Mouse (Mus musculus) gastrocnemius, adult 2 months (tissue): ENCODE measurements at regions not wholly inside any gene's neighbourhood (a gene's known extent, or its start where the extent isn't known, plus 50 kb on each side); places are given as distances from the start of the nearest gene placed in this dataset.
"Not testable (repeated sequence)": the region's sequence is repeated elsewhere in the genome, so short reads cannot be mapped to it uniquely, and the experiment has no call there.

ENCODE experiments used
- DNase-seq: peaks from one replicate; pipeline ENCODE4 v3.0.0; 2022
- H3K27ac ChIP-seq: fragments of 200-600 bp; 2 replicates; pipeline ENCODE4 v1.8.1; 2022; ENCODE audit warnings: mild to moderate bottlenecking
- H3K4me3 ChIP-seq: fragments of 200-600 bp; 2 replicates; pipeline ENCODE4 v1.8.1; 2022; ENCODE audit warnings: mild to moderate bottlenecking, moderate library complexity
- CTCF ChIP-seq: fragments of 200-600 bp; IDR thresholded peaks from 2 replicates; pipeline ENCODE4 v1.8.1; 2022; ENCODE audit warnings: antibody characterized with exemption, mild to moderate bottlenecking, moderate library complexity
- intact Hi-C: fragments of 180-260 bp; cut with DNase I; formaldehyde crosslinking; loops from one replicate; pipeline ENCODE4 v1.15.1; 2025

GRCm38 (mm10) chrX:157107747-157108146 lies 307.4 kb downstream of the Phex start:
- no peak overlapping the region for H3K27ac ChIP-seq
- TF ChIP-seq CTCF, result no peak
- intact Hi-C loops, result no loop called here

GRCm38 (mm10) chrX:157080025-157080424 lies 335.1 kb downstream of the Phex start:
- TF ChIP-seq CTCF, result no peak
- Histone ChIP-seq H3K27ac (peak overlapping the region; percentile 73), H3K4me3 (no peak overlapping the region)
- no peak for DNase-seq
- intact Hi-C loops, result no loop called here

More at GRCm38 (mm10) chrX:157107747-157108146, 307.4 kb downstream of the Phex start:
- DNase-seq, result no peak
- H3K4me3 ChIP-seq, result no peak overlapping the region

GRCm38 (mm10) chrX:157079606-157080005 lies 335.5 kb downstream of the Phex start:
- Histone ChIP-seq H3K27ac (peak overlapping the region; percentile 73), H3K4me3 (no peak overlapping the region)
- TF ChIP-seq CTCF, result no peak
- intact Hi-C loops, result no loop called here
- DNase-seq, result peak; percentile 26

- H3K27ac ChIP-seq, H3K4me3 ChIP-seq, DNase-seq, intact Hi-C loops: not testable (repeated sequence)
Measured at GRCm38 (mm10) chrX:157078061-157078460, 337.1 kb downstream of the Phex start.

- DNase-seq, result no peak
- no peak overlapping the region for H3K27ac ChIP-seq
- intact Hi-C loops, result no loop called here
- TF ChIP-seq CTCF, result no peak
- no peak overlapping the region for H3K4me3 ChIP-seq
Measured at GRCm38 (mm10) chrX:157076193-157076592, 338.9 kb downstream of the Phex start.

GRCm38 (mm10) chrX:157051629-157052315 lies 363.3 kb downstream of the Phex start:
- no peak for TF ChIP-seq CTCF
- Histone ChIP-seq H3K27ac (no peak overlapping the region), H3K4me3 (no peak overlapping the region)
- intact Hi-C loops, result no loop called here
- no peak for DNase-seq

GRCm38 (mm10) chrX:157028913-157029312 lies 386.2 kb downstream of the Phex start:
- intact Hi-C loops, result no loop called here
- no peak overlapping the region for H3K27ac ChIP-seq
- H3K4me3 ChIP-seq, result no peak overlapping the region
- no peak for DNase-seq
- TF ChIP-seq CTCF, result no peak

GRCm38 (mm10) chrX:157024343-157024742 lies 390.8 kb downstream of the Phex start:
- no peak overlapping the region for H3K27ac ChIP-seq
- H3K4me3 ChIP-seq, result no peak overlapping the region
- intact Hi-C loops, result no loop called here
- TF ChIP-seq CTCF, result no peak
- DNase-seq, result no peak

GRCm38 (mm10) chrX:157021851-157022250 lies 393.3 kb downstream of the Phex start:
- Histone ChIP-seq H3K4me3 (no peak overlapping the region), H3K27ac (no peak overlapping the region)
- TF ChIP-seq CTCF, result no peak
- intact Hi-C loops, result no loop called here
- no peak for DNase-seq

- H3K27ac ChIP-seq, result no peak overlapping the region
- no peak for TF ChIP-seq CTCF
- DNase-seq, result no peak
- intact Hi-C loops, result no loop called here
- no peak overlapping the region for H3K4me3 ChIP-seq
Measured at GRCm38 (mm10) chrX:157020337-157020736, 394.8 kb downstream of the Phex start.

- H3K27ac ChIP-seq, result no peak overlapping the region
- DNase-seq, result no peak
- TF ChIP-seq CTCF, result no peak
- intact Hi-C loops, result no loop called here
- H3K4me3 ChIP-seq, result no peak overlapping the region
Measured at GRCm38 (mm10) chrX:156989986-156990518, 425.1 kb downstream of the Phex start.

- intact Hi-C loops, result no loop called here
- no peak overlapping the region for H3K4me3 ChIP-seq
- no peak for TF ChIP-seq CTCF
- H3K27ac ChIP-seq, result no peak overlapping the region
- DNase-seq, result no peak
Measured at GRCm38 (mm10) chrX:156947093-156947492, 468.0 kb downstream of the Phex start.

GRCm38 (mm10) chrX:156944223-156944622 lies 470.9 kb downstream of the Phex start:
- Histone ChIP-seq H3K4me3 (no peak overlapping the region), H3K27ac (no peak overlapping the region)
- intact Hi-C loops, result no loop called here
- DNase-seq, result no peak
- no peak for TF ChIP-seq CTCF

GRCm38 (mm10) chrX:156913363-156913762 lies 501.7 kb downstream of the Phex start:
- no peak overlapping the region for H3K27ac ChIP-seq
- intact Hi-C loops, result loop anchor here (5.0 to 10.0 kb wide), 2 partner anchors 394 to 541 kb away; no protein-coding TSS in a partner anchor
- peak; percentile 53 for TF ChIP-seq CTCF
- H3K4me3 ChIP-seq, result no peak overlapping the region
- no peak for DNase-seq
